Mouse (Mus musculus): ENCODE measurements around the gene Wrap73. TPM values are rescaled to one million over a fixed set of nuclear protein-coding genes. Genes with fewer than 3 reads are reported as not detected.

Wrap73 gene
- polyA plus RNA-seq, 1 experiment = not detected

- Histone ChIP-seq H3K27ac (ENCODE audit: insufficient read depth, low read depth, low read length) (no peak overlapping the region), H3K4me3 (ENCODE audit: insufficient read depth, low read depth, low read length) (no peak overlapping the region), H3K4me1 (ENCODE audit: control insufficient read depth, insufficient read depth, low read length) (peaks cover 16% of the 10 kb centered on the region)
- 29% methylated on average over 5 of the region's 5 CpGs for WGBS
- TF ChIP-seq CTCF (IDR thresholded peaks at IDR 0.05; ENCODE audit: insufficient read depth, low read depth, low read length) (no peak), POLR2A (IDR thresholded peaks at IDR 0.05; ENCODE audit: insufficient read depth, low read depth, low read length) (no peak)
Observed at GRCm38 (mm10) chr4:154167053-154167452, 24.9 kb downstream of the Wrap73 start.

GRCm38 (mm10) chr4:154170021-154170420, 27.8 kb downstream of the Wrap73 start:
- Histone ChIP-seq H3K4me3 (ENCODE audit: insufficient read depth, low read depth, low read length) (no peak overlapping the region; the same call in 1 of the 2 replicates), H3K27ac (ENCODE audit: insufficient read depth, low read depth, low read length) (no peak overlapping the region), H3K4me1 (ENCODE audit: control insufficient read depth, insufficient read depth, low read length) (peaks cover 18% of the 10 kb centered on the region)
- 4% methylated on average over 15 of the region's 15 CpGs for WGBS
- TF ChIP-seq CTCF (IDR thresholded peaks at IDR 0.05; ENCODE audit: insufficient read depth, low read depth, low read length) = no peak
- TF ChIP-seq POLR2A (IDR thresholded peaks at IDR 0.05; ENCODE audit: insufficient read depth, low read depth, low read length) = no peak

GRCm38 (mm10) chr4:154170506-154171150, 28.5 kb downstream of the Wrap73 start, which contains the start of gene Megf6:
Gene Megf6 (plus strand): TSS chr4:154170730.
- no peak for TF ChIP-seq POLR2A (IDR thresholded peaks at IDR 0.05; ENCODE audit: insufficient read depth, low read depth, low read length)
- no peak for TF ChIP-seq CTCF (IDR thresholded peaks at IDR 0.05; ENCODE audit: insufficient read depth, low read depth, low read length)
- H3K4me3 ChIP-seq (ENCODE audit: insufficient read depth, low read depth, low read length) = peak within 1 kb of the TSS; percentile 34
- H3K27ac ChIP-seq (ENCODE audit: insufficient read depth, low read depth, low read length) = no peak within 1 kb of the TSS
- under 1% methylated on average over 54 of the region's 61 CpGs for WGBS
- H3K4me1 ChIP-seq (ENCODE audit: control insufficient read depth, insufficient read depth, low read length) = peaks cover 18% of the 10 kb centered on the region

GRCm38 (mm10) chr4:154171151-154171930, 29.2 kb downstream of the Wrap73 start:
- Histone ChIP-seq H3K4me1 (ENCODE audit: control insufficient read depth, insufficient read depth, low read length) (peaks cover 18% of the 10 kb centered on the region), H3K4me3 (ENCODE audit: insufficient read depth, low read depth, low read length) (peak overlapping the region; percentile 34), H3K27ac (ENCODE audit: insufficient read depth, low read depth, low read length) (no peak overlapping the region)
- 2% methylated on average over 37 of the region's 37 CpGs for WGBS
- no peak for TF ChIP-seq CTCF (IDR thresholded peaks at IDR 0.05; ENCODE audit: insufficient read depth, low read depth, low read length)
- TF ChIP-seq POLR2A (IDR thresholded peaks at IDR 0.05; ENCODE audit: insufficient read depth, low read depth, low read length) = no peak

GRCm38 (mm10) chr4:154171931-154172604, 29.9 kb downstream of the Wrap73 start:
- Histone ChIP-seq H3K4me1 (ENCODE audit: control insufficient read depth, insufficient read depth, low read length) (peaks cover 18% of the 10 kb centered on the region), H3K27ac (ENCODE audit: insufficient read depth, low read depth, low read length) (no peak overlapping the region), H3K4me3 (ENCODE audit: insufficient read depth, low read depth, low read length) (no peak overlapping the region)
- 38% methylated on average over 13 of the region's 13 CpGs for WGBS
- TF ChIP-seq CTCF (IDR thresholded peaks at IDR 0.05; ENCODE audit: insufficient read depth, low read depth, low read length) (no peak), POLR2A (IDR thresholded peaks at IDR 0.05; ENCODE audit: insufficient read depth, low read depth, low read length) (no peak)

GRCm38 (mm10) chr4:154177257-154177656, 35.1 kb downstream of the Wrap73 start:
- TF ChIP-seq CTCF (IDR thresholded peaks at IDR 0.05; ENCODE audit: insufficient read depth, low read depth, low read length) (no peak), POLR2A (IDR thresholded peaks at IDR 0.05; ENCODE audit: insufficient read depth, low read depth, low read length) (no peak)
- no peak overlapping the region for H3K4me3 ChIP-seq (ENCODE audit: insufficient read depth, low read depth, low read length)
- 79% methylated on average over 8 of the region's 8 CpGs for WGBS
- H3K27ac ChIP-seq (ENCODE audit: insufficient read depth, low read depth, low read length) = no peak overlapping the region
- H3K4me1 ChIP-seq (ENCODE audit: control insufficient read depth, insufficient read depth, low read length) = no peaks in the 10 kb centered on the region

- WGBS = 66% methylated on average over 7 of the region's 7 CpGs
- no peak overlapping the region for H3K27ac ChIP-seq (ENCODE audit: insufficient read depth, low read depth, low read length)
Observed at GRCm38 (mm10) chr4:154181001-154181400, 38.8 kb downstream of the Wrap73 start.

GRCm38 (mm10) chr4:154183566-154183965, 41.4 kb downstream of the Wrap73 start:
- no peak overlapping the region for H3K4me3 ChIP-seq (ENCODE audit: insufficient read depth, low read depth, low read length)
- H3K27ac ChIP-seq (ENCODE audit: insufficient read depth, low read depth, low read length) = no peak overlapping the region
- H3K4me1 ChIP-seq (ENCODE audit: control insufficient read depth, insufficient read depth, low read length) = no peaks in the 10 kb centered on the region
- TF ChIP-seq CTCF (IDR thresholded peaks at IDR 0.05; ENCODE audit: insufficient read depth, low read depth, low read length) (no peak), POLR2A (IDR thresholded peaks at IDR 0.05; ENCODE audit: insufficient read depth, low read depth, low read length) (no peak)
- WGBS = 65% methylated on average over 5 of the region's 5 CpGs

More at GRCm38 (mm10) chr4:154181001-154181400, 38.8 kb downstream of the Wrap73 start:
- Histone ChIP-seq H3K4me1 (ENCODE audit: control insufficient read depth, insufficient read depth, low read length) (no peaks in the 10 kb centered on the region), H3K4me3 (ENCODE audit: insufficient read depth, low read depth, low read length) (no peak overlapping the region)
- TF ChIP-seq CTCF (IDR thresholded peaks at IDR 0.05; ENCODE audit: insufficient read depth, low read depth, low read length) (no peak), POLR2A (IDR thresholded peaks at IDR 0.05; ENCODE audit: insufficient read depth, low read depth, low read length) (no peak)

Measured in olfactory bulb, adult 2 months (tissue).